Mouse (Mus musculus) gastrocnemius, adult 18-20 months (tissue): ENCODE measurements around the gene Odf4. TPM values are rescaled to one million over a fixed set of nuclear protein-coding genes. Genes with fewer than 3 reads are reported as not detected.
A peak's percentile ranks its signal among the peaks of the same experiment; 100 is the strongest.
"Not testable (repeated sequence)": the region's sequence is repeated elsewhere in the genome, so short reads cannot be mapped to it uniquely, and the experiment has no call there.

Experiments used
- DNase-seq: peaks from one replicate; pipeline ENCODE4 v3.0.0; 2021; ENCODE audit warnings: low spot score
- total RNA-seq, 2 experiments: library from RNA; stranded (reverse); gene quantifications; 2 replicates each; pipeline ENCODE4 v1.2.3; 2021

Gene Odf4
- total RNA-seq, 2 experiments from 2014 or later, result not detected

DNA sequence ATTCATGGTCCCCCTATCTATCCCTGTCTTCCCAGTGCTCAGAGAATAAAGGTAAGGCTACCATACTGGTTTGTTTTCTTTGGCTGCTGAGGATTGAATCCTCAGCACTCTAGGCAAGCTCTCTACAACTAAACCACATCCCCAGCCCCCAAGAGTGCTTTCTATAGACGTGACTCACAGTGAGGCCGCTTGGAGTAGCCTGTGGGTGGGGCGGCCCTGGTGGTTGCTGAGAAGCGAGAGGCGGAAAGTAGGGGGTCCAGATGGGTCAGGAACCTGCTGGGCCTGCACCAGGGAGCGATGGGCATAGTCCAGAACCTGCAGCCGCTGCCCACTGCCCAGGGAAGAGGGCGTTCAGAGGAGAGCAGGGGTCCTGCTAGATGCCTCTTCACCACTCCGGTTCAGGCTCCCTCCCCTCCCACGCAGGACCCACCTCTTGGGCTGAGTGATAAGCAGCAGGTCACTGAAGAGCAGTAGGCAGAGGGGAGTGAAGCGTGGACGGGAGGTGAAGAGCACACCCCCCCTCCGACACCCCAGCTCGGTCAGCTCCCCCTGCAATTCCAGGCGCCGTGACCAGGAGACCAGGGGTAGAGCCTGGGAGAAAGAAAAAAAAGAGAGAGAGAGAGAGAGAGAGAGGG is 20.0 kb upstream of the Odf4 start:
- DNase-seq, result no peak

DNA sequence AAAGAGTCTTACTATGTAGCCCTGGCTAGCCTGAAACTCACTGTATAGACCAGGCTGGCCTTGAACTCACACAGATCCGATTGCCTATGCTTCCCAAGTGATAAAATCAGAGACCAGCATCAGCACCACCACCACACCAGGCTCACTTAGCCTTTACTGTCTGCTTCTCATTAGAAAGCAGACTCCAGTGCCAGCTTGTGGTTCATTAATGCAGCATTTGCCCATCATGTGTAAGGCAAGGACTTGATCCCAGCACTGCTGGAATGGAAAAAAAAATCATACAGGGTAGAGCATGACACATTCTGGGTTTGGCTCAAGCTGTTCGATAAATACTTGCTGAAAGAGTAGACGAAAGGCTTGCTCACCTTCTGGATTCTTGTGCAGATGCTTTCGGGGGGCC is 19.1 kb upstream of the Odf4 start:
- DNase-seq, result no peak

DNA sequence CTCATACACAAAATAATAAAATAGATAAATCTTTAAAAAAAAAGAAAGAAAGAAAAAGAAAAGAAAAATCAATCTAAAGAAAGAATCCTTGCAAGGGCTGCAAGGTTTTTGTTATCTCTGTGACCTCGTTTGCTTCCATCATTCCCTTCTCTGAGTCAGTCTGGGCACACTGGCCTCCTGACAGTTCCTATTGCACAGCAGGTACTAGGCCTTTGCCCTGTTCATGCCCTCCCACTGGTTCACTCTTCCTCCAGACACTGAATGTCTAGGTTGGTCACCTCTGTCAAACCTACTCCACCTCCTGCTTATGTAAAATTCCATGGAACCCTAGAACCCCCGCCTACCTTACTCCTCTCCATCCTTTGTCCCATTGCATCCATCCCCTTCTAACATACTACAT is 18.4 kb upstream of the Odf4 start:
- DNase-seq, result no peak

DNA sequence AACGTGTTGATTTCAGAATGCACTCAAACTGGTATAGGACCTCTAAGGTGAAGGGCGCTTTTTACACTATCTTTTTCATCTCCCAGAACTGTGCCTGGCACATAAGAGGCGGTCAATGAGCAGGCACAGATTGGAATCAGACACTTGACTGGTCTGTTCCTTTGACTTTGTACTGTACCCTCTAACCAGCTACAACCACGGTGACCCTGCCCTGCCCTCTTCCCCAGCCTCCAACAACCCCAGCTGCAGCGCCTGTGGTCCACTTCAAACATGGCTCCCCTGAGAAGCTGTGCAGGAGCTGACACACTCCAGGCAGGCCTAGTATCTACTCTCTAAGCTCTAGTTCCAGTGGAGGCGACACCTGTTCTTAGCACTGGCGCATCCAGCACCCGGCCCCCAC is 15.8 kb upstream of the Odf4 start:
- no peak for DNase-seq

DNA sequence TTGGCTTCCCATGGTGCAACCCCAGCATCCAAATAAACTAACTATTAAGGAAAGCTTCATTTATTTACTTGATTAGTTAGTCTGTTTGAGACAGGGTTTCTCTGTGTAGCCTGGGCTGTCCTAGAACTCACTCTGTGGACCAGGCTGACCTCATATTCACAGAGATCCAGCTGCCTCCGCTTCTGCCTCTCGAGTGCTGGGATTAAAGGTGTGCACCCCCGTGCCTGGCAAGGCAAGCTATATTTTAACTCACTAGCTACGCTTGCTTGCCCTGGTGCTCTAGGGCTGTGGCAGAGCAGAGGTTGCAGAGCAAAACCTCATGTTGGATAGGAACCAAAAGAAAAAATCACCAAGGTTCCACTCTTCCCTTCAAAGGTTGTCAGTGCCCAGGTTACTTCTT is 13.6 kb upstream of the Odf4 start:
- no peak for DNase-seq

DNA sequence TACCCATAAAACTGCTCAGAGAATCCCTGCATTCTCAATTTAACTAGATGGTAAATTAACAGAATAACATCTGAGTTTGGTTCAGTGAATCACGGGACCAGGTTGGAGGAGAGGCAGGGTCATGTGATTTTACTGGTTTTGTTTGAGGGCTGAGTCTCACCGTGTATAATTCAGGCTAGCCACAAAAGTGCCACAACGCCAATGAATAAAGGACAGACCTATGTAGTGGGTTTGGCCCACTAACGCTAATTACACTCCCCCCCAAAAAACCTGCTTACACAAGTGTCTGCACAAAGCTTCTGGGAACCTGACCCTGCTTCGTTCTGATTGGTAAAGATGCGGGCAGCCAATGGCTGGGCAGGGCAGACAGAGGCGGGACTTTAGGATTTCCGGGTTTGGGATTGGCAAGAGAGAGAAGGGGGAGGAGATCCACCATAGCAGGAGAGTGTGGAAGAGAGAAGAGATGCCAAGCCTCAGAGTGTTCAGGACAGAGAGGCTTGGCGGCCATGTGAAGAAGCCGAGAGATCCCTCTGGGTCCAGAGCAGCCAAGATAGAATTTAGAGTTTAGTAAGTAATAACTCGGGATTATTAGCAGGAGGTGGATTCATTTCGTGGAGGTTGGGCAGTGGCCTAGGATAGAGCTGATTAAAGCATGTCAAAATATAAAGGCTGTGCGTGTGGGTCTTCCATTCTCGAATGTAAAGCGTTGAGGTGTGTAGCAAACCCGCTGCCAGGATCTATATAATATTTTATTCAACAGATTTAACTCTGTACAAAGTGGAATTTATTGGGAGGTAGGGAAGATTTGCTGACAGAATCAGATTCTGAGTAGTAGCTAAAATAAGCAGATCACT is 12.8 kb upstream of the Odf4 start:
- peak; percentile 93 for DNase-seq

DNA sequence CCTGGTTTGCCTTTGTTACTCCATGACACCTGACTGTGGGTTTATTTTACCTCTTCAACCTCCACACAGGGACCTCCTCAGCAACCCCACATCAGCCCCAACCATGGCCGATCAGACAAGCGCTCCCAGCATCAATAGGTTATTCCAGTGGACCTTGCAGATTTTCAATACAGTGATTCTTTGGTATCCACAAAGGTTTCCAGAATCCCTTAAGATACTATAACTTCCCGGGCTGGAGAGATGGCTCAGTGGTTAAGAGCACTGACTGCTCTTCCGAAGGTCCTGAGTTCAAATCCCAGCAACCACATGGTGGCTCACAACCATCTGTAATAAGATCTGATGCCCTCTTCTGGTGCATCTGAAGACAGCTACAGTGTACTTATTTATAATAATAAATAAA is 10.1 kb upstream of the Odf4 start:
- DNase-seq, result not testable (repeated sequence)

DNA sequence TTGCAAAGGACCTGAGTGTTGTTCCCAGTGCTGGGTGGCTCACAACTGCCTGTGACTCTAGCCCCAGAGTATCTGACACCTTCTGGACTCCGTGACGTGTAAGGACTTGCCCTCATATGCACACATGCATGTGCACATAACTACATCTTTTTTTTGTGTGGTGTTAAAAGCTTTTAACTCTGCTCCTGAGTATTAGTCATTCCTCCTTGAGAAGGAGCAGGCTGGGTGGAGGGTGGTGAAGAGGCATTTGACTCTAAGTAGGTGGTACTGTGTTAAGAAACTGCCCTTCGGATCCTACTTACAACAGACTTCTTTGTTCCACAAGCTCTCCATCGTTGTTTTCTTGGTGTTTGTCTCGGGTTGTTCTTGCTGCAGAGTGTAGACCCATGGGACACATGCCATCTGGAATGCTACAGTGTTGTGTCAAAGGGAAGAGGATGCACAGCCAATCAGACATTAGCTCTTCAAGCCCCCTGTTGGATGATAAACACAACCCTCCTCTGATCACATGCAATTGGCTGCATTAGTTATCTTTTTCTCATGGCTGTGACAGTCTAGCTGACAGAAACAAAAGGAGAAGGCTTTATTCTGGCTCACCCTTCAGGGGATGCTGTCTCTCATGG is 7.1 kb upstream of the Odf4 start:
- no peak for DNase-seq

DNA sequence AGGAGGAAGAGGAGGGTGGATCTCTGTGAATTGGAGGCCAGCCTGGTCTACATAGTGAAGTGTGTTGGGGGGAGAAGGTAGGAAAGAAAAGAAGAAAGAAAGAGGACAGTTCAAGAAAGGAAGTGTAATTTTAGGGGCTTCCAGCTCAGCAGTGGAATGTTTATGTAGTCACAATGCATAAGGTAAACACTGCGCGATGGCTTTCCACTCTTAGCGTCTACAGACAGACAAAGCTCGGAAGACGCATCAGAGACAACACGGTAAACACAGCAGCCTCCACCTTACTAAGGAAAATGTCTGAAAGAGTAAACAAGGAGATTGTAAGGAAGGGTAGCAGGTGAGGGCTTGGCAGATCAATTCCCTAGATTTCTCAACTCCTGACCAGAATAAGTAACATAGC is 3.1 kb upstream of the Odf4 start:
- no peak for DNase-seq

DNA sequence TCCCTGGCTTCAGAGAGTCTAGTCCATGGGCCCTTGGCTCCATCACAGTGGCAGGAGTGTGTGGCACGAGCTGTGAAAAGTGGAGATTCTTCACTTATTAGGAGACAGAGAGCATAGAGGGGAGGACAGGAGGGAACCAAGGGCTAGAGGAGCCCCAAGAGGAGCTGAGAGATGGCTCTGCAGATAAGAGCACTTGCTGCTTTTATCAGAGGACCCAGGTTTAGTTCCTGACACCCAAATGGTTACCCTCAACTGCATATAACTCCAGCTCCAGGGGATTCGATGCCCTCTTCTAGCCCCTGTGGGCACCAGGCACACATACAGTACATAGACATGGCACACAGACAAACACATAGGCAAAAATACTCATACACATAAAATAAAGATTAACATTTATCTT is 2.1 kb downstream of the Odf4 start:
- no peak for DNase-seq

DNA sequence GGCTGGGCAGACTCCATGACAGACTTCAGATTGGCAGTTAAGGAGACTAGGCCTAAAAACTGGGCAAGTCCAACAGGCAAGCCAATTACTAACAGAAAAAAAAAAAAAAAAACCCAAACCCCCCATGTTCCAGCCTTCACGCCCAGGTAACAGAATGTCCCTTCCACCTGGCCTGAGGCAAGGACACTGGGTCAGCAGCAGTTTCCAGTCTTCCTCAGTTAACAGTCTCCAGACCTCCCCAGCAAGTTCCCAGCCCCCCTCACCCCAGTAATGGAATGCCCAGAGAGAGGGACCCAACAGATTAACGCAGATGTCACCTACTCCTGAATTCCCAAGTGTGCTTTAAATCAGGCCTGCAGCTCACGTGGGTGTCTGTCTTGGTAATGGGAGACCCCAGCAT is 3.7 kb downstream of the Odf4 start:
- DNase-seq, result no peak

DNA sequence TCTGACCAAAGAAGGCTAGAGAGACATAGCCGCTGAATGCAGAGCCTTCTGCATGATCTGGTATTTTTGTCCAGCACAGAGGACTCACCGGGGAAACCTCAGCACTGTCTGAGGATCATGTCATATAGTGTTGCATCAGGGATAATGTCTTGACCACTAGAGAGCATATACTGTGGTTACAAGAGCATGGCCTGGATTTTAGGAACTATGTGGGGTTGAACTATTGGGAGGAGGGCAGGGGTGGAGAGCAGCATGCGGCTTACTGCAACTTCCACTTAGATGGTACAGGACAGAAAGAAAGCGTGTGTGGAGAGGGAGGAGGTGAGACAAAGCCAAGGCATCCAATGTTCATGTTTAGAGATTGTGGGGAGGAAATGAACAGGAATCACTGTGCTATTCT is 12.3 kb downstream of the Odf4 start:
- DNase-seq, result no peak

DNA sequence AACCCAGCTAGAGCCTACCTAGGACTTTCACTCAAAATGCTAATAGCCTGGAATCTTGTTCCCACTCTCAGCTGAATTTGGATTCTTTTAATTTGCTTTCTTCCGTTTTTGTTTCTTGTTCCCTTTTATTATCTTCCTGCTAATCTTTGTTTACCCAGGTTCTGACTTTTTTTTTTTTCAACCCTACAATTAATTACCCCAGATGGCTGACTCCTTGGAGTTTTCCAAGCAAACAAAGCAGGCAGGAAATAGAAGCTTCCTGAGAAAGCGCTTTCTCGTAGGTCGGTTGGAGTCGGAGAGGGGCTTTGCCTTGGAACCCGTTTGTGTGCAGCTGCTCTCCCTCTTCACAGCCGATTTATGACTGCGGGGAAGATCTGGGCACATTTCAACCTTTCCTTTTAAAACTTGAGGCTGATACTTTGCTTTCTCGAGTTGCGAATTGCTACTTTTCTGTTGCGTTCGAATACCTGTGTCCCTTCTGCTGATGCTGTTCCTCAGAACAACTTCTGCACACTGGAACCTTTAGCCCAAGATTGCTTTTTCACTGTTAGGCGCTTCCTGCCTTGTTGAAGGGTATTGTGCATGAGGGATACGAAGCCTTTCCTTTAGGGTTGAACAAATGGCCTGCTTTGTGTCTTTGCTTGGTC is 15.2 kb downstream of the Odf4 start:
- no peak for DNase-seq

DNA sequence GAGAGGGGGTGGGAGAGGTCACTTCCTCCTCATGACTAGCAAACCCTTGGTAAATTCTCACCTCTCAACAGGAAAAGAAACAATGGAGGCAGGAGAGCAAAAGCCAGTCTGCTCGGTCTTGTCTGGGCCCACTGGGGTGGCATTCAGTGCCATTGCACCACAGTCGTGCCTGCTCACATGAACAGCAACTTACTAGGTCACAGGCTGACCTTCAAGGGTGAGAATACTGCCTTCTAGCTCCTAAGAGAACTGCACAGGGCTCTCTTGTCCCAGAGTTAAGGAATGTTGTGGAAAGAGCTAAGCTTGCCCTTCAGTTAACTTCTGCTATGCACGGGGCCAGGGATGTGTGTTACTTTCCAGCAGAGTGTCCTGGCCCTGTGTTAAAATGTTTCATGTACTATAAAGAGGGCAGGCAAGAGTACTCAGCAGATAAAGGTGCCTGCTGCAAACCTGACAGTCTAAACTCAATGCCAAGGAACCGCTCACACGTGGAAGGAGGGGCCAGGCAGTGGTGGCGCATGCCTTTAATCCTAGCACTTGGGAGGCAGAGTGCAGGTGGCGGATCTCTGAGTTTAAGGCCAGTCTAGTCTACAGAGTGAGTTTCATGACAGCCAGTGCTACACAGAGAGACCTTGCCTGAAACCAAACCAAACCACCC is 17.9 kb downstream of the Odf4 start:
- no peak for DNase-seq

DNA sequence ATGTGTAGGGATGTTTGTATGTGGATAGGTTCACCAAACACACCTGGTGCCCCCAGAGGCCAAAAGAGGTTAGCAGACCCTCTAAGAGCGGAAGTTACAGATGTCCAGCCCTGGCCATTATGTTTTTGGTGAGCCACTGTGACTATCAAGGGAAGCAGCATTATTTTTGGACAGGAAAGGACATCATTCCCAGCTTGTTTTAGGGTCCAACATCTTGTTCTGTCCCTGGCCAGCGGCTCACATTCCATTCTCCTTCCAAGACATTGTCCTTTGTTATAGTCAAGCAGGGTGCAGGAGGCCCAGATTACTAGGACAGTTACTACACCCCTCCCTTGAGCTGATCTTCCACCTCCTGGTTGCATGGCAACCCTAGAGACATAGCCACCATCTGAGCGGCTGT is 19.6 kb downstream of the Odf4 start:
- no peak for DNase-seq

DNA sequence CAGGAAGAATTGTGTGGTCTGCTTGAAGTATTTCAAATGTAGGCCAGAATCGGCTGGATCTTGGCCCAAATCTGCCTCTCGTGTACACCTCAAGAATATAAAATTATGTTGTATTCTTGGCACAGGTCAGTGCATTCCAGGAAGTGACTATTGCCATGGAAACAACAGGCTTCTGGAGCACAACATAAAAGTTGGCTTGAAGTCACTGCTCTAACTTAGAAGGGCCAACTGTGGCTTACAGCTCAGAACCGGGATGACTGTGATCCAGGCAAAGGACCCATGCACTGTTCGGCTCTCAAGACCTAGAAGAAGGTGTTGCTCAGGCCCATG is 20.5 kb downstream of the Odf4 start:
- DNase-seq, result no peak

DNA sequence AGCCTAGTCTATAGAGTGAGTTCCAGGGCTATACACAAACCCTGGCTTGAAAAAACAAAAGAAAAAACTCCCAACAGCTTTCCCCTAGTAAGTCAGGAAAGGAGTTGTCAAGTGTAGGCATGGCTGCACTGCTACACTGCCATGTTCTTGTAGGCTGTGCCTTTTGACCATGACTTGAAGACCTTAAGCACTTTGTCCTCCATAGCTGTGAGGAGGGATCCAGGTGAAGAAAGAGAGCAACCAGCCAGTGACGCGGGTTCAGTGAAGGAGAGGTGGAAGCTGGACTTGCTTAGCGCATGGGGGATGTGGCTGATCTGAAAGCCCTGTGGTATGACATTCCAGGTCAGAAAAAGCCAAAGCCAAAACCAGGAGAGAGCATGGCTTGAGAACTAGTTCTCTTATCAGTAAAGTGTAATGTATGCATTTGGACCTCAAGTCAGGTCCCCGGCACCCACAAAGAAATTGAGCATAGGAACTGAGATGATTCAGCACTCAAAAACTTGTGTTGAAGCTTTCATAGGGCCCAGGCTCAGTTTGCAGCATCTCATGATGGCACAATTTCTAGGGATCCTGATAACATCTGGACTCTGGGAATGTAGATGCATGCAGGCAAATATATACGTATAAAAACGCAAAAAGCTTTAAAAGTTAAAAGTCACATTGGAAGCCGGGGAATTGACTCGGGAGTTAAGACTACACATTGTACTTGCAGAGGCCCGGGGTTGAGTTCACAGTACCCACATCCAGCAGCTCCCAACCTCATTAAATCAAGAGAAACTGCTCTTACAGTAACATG is 21.0 kb downstream of the Odf4 start:
- no peak for DNase-seq

DNA sequence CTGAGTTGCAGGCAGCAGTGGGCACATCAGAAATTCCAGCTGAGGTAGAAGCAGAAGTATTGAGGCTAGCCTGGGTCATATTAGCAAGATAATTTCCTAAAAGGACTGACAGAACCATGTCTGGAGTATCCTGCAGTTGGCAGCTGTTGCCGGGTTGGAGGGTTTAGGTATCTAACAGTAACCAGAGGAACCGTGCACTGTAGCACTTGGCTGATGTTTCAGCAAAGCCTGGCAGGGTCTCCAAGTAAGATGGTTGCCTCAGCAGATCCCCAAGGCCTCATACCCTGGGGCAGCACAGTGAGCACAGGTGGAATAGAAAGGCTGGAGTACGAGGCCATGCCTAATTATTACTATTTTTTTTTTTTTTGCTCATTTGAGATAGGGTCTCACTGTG is 21.7 kb downstream of the Odf4 start:
- no peak for DNase-seq

DNA sequence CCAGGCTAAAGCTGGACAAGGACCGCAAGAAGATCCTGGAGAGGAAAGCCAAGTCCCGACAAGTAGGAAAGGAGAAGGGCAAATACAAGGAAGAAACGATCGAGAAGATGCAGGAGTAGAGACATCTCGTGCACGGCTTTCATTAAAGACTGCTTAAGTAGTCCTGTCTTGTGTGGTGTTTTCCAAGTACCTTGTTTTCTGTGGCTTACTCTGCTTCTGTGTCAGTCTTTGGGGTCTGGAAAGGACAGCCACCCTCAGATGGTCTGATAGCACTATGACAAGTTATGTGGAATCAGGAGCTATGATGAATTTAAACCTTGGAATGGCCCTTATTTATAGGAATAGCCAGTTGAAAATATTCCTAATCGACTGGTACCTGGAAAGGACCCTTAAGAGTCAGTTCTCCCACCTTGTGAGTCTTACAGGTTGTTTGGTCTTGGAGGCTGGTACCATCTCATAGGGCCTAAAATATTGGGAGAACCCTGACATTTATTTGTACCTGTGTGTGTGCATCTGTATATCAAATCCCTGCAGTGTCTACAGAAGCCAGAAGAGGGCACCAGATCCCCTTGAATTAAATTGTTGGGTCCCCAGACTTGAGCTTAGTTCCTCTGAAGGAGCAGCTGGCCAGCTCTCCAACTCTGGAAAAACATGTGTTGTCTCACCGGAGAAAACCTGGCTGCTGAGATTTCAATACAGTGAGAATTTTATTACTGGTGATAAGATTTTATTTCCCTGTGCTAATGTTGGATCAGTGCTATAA is 22.3 kb downstream of the Odf4 start:
- peak; percentile 80 for DNase-seq

DNA sequence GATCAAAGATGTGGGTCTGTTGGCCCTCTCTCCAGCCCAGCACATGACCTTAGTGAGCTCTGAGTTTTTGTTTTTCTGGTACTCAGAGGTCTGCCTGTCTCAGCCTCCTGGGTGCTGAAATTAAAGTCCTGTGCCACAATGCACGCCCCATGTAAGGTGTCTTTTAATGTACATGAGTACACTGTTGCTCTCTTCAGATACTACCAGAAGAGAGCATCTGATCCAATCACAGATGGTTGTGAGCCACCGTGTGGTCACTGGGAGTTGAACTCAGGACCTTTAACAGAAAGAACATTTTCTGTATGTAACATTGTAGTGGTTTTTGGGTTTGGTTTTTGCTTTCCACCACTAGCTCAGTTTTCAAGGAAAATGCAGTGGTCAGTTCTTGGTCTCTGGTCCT is 23.1 kb downstream of the Odf4 start:
- DNase-seq, result no peak
